Mouse (Mus musculus) yolk sac, embryonic 10.5 days (tissue): ENCODE measurements at regions not wholly inside any gene's neighbourhood (a gene's known extent, or its start where the extent isn't known, plus 50 kb on each side); places are given as distances from the start of the nearest gene placed in this dataset.
A peak's percentile ranks its signal among the peaks of the same experiment; 100 is the strongest.

ENCODE experiments used
- DNase-seq: peaks from one replicate; pipeline ENCODE4 v3.0.0-alpha.2; 2017; ENCODE audit warnings: low spot score

GRCm38 (mm10) chr1:137106444-137106843, 146.2 kb upstream of the Nr5a2 start:
- DNase-seq: no peak

- no peak for DNase-seq
Measured at GRCm38 (mm10) chr1:137091762-137092161, 131.5 kb upstream of the Nr5a2 start.

- DNase-seq: no peak
Measured at GRCm38 (mm10) chr1:137088148-137088547, 127.9 kb upstream of the Nr5a2 start.

- DNase-seq: no peak
Measured at GRCm38 (mm10) chr1:137086766-137087165, 126.5 kb upstream of the Nr5a2 start.

GRCm38 (mm10) chr1:137083500-137083899, 123.3 kb upstream of the Nr5a2 start:
- no peak for DNase-seq

- no peak for DNase-seq
Measured at GRCm38 (mm10) chr1:137079401-137080003, 119.3 kb upstream of the Nr5a2 start.

GRCm38 (mm10) chr1:137074787-137075186, 114.5 kb upstream of the Nr5a2 start:
- DNase-seq: no peak

GRCm38 (mm10) chr1:137073857-137074572, 113.8 kb upstream of the Nr5a2 start:
- no peak for DNase-seq

- DNase-seq: no peak
Measured at GRCm38 (mm10) chr1:137060914-137061313, 100.7 kb upstream of the Nr5a2 start.

GRCm38 (mm10) chr1:137053134-137053533, 92.9 kb upstream of the Nr5a2 start:
- DNase-seq: peak; percentile 72

GRCm38 (mm10) chr1:137051515-137051914, 91.3 kb upstream of the Nr5a2 start:
- no peak for DNase-seq

GRCm38 (mm10) chr1:137044076-137044475, 83.8 kb upstream of the Nr5a2 start:
- no peak for DNase-seq

GRCm38 (mm10) chr1:137042414-137043010, 82.3 kb upstream of the Nr5a2 start:
- no peak for DNase-seq

- no peak for DNase-seq
Measured at GRCm38 (mm10) chr1:137040898-137041297, 80.7 kb upstream of the Nr5a2 start.

- DNase-seq: no peak
Measured at GRCm38 (mm10) chr1:137034586-137034985, 74.3 kb upstream of the Nr5a2 start.

- DNase-seq: no peak
Measured at GRCm38 (mm10) chr1:137033679-137034078, 73.4 kb upstream of the Nr5a2 start.

GRCm38 (mm10) chr1:137023706-137024105, 63.5 kb upstream of the Nr5a2 start:
- no peak for DNase-seq

- DNase-seq: peak; percentile 40
Measured at GRCm38 (mm10) chr1:137020528-137020927, 60.3 kb upstream of the Nr5a2 start.

- no peak for DNase-seq
Measured at GRCm38 (mm10) chr1:137017642-137018041, 57.4 kb upstream of the Nr5a2 start.

GRCm38 (mm10) chr1:137010240-137010926, 50.1 kb upstream of the Nr5a2 start:
- DNase-seq: no peak
